Mouse (Mus musculus): ENCODE results near the gene Lgals7. TPM values are rescaled to one million over a fixed set of nuclear protein-coding genes. Genes with fewer than 3 reads are reported as not detected.
A peak's percentile ranks its signal among the peaks of the same experiment; 100 is the strongest.

Gene Lgals7
- polyA plus RNA-seq, 1 experiment from 2014 or later, result 4.8 TPM

- ATAC-seq (ENCODE audit: insufficient number of reproducible peaks, insufficient read depth, low FRiP score, low TSS enrichment, low read depth), result peak; percentile 74
- Histone ChIP-seq H3K27ac (peak overlapping the region; percentile 82), H3K4me3 (replicated peaks) (no peak overlapping the region), H3K9ac (replicated peaks) (0 out of 2 replicates have a peak overlapping the region, but pooled peaks have one; percentile 40), H3K27me3 (no peaks in the 10 kb centered on the region), H3K9me3 (no peaks in the 10 kb centered on the region), H3K4me1 (replicated peaks) (peaks cover 13% of the 10 kb centered on the region), H3K4me2 (no peak overlapping the region), H3K36me3 (peaks cover 100% of the 10 kb centered on the region)
- 89% methylated on average over 13 of the region's 13 CpGs for WGBS
These were observed 37.9 kb downstream of the Lgals7 start for GRCm38 (mm10) chr7:28901311-28902125.

GRCm38 (mm10) chr7:28902180-28902579 lies 38.5 kb downstream of the Lgals7 start:
- no peak overlapping the region for H3K4me2 ChIP-seq
- WGBS, result 89% methylated on average over 6 of the region's 6 CpGs
- H3K4me3 ChIP-seq (replicated peaks), result no peak overlapping the region
- no peak overlapping the region for H3K9ac ChIP-seq (replicated peaks)
- H3K9me3 ChIP-seq, result no peaks in the 10 kb centered on the region
- H3K4me1 ChIP-seq (replicated peaks), result peaks cover 13% of the 10 kb centered on the region
- peaks cover 100% of the 10 kb centered on the region for H3K36me3 ChIP-seq
- H3K27me3 ChIP-seq, result no peaks in the 10 kb centered on the region
- ATAC-seq (ENCODE audit: insufficient number of reproducible peaks, insufficient read depth, low FRiP score, low TSS enrichment, low read depth), result no peak
- peak overlapping the region; percentile 82 for H3K27ac ChIP-seq

- peaks cover 13% of the 10 kb centered on the region for H3K4me1 ChIP-seq (replicated peaks)
- no peaks in the 10 kb centered on the region for H3K27me3 ChIP-seq
- H3K27ac ChIP-seq, result peak overlapping the region; percentile 82
- peaks cover 100% of the 10 kb centered on the region for H3K36me3 ChIP-seq
- 85% methylated on average over 3 of the region's 3 CpGs for WGBS
- ATAC-seq (ENCODE audit: insufficient number of reproducible peaks, insufficient read depth, low FRiP score, low TSS enrichment, low read depth), result no peak
- no peaks in the 10 kb centered on the region for H3K9me3 ChIP-seq
- H3K4me2 ChIP-seq, result no peak overlapping the region
- H3K4me3 ChIP-seq (replicated peaks), result no peak overlapping the region
- 0 out of 2 replicates have a peak overlapping the region, but pooled peaks have one; percentile 23 for H3K9ac ChIP-seq (replicated peaks)
These were observed 39.2 kb downstream of the Lgals7 start for GRCm38 (mm10) chr7:28902809-28903208.

GRCm38 (mm10) chr7:28903778-28904177 lies 40.1 kb downstream of the Lgals7 start:
- WGBS, result 86% methylated on average over 10 of the region's 10 CpGs
- H3K27ac ChIP-seq, result peak overlapping the region; percentile 64

GRCm38 (mm10) chr7:28907195-28907594 lies 43.5 kb downstream of the Lgals7 start:
- 95% methylated on average over 5 of the region's 5 CpGs for WGBS
- Histone ChIP-seq H3K4me3 (replicated peaks) (no peak overlapping the region), H3K27me3 (no peaks in the 10 kb centered on the region), H3K4me1 (replicated peaks) (peaks cover 13% of the 10 kb centered on the region), H3K9me3 (no peaks in the 10 kb centered on the region), H3K4me2 (no peak overlapping the region), H3K36me3 (peaks cover 99% of the 10 kb centered on the region), H3K9ac (replicated peaks) (no peak overlapping the region), H3K27ac (no peak overlapping the region)
- ATAC-seq (ENCODE audit: insufficient number of reproducible peaks, insufficient read depth, low FRiP score, low TSS enrichment, low read depth), result no peak

More at GRCm38 (mm10) chr7:28903778-28904177, 40.1 kb downstream of the Lgals7 start:
- H3K4me1 ChIP-seq (replicated peaks), result peaks cover 13% of the 10 kb centered on the region
- H3K27me3 ChIP-seq, result no peaks in the 10 kb centered on the region
- H3K9ac ChIP-seq (replicated peaks), result no peak overlapping the region
- no peak for ATAC-seq (ENCODE audit: insufficient number of reproducible peaks, insufficient read depth, low FRiP score, low TSS enrichment, low read depth)
- H3K36me3 ChIP-seq, result peaks cover 100% of the 10 kb centered on the region
- H3K9me3 ChIP-seq, result no peaks in the 10 kb centered on the region
- no peak overlapping the region for H3K4me2 ChIP-seq
- H3K4me3 ChIP-seq (replicated peaks), result no peak overlapping the region

- no peak overlapping the region for H3K4me3 ChIP-seq (replicated peaks)
- ATAC-seq (ENCODE audit: insufficient number of reproducible peaks, insufficient read depth, low FRiP score, low TSS enrichment, low read depth), result no peak
- H3K9ac ChIP-seq (replicated peaks), result no peak overlapping the region
- no peaks in the 10 kb centered on the region for H3K9me3 ChIP-seq
- peak overlapping the region; percentile 18 for H3K27ac ChIP-seq
- H3K4me2 ChIP-seq, result no peak overlapping the region
- no peaks in the 10 kb centered on the region for H3K27me3 ChIP-seq
- 78% methylated on average over 4 of the region's 4 CpGs for WGBS
- H3K4me1 ChIP-seq (replicated peaks), result no peaks in the 10 kb centered on the region
- peaks cover 99% of the 10 kb centered on the region for H3K36me3 ChIP-seq
These were observed 48.0 kb downstream of the Lgals7 start for GRCm38 (mm10) chr7:28911632-28912031.

- ATAC-seq (ENCODE audit: insufficient number of reproducible peaks, insufficient read depth, low FRiP score, low TSS enrichment, low read depth), result no peak
- 88% methylated on average over 11 of the region's 11 CpGs for WGBS
- no peak overlapping the region for H3K4me3 ChIP-seq (replicated peaks)
- H3K9ac ChIP-seq (replicated peaks), result 0 out of 2 replicates have a peak overlapping the region, but pooled peaks have one; percentile 8
- no peak overlapping the region for H3K27ac ChIP-seq
- H3K27me3 ChIP-seq, result no peaks in the 10 kb centered on the region
- H3K9me3 ChIP-seq, result no peaks in the 10 kb centered on the region
- peaks cover 99% of the 10 kb centered on the region for H3K36me3 ChIP-seq
- no peak overlapping the region for H3K4me2 ChIP-seq
- H3K4me1 ChIP-seq (replicated peaks), result peaks cover 3% of the 10 kb centered on the region; the same call in 1 of the 2 replicates
These were observed 49.5 kb downstream of the Lgals7 start for GRCm38 (mm10) chr7:28913171-28913570.

Other genes starting within 250 kb of the Lgals7 start
- gene Acp7, start 232.5 kb upstream of the Lgals7 start, polyA plus RNA-seq (2016; fragmentation: Nextera tagmentation; extraction: Ambion mirVana), result not detected in 2 replicates
- 4.9 and 6.4 TPM in 2 replicates for gene Fbxo27, start 171.0 kb upstream of the Lgals7 start, polyA plus RNA-seq (2016; fragmentation: Nextera tagmentation; extraction: Ambion mirVana)
- gene Fbxo17, start 147.0 kb upstream of the Lgals7 start, polyA plus RNA-seq (2016; fragmentation: Nextera tagmentation; extraction: Ambion mirVana), result 24.0 TPM in 2 replicates
- 125 and 131 TPM in 2 replicates for gene Mrps12, start 122.0 kb upstream of the Lgals7 start, polyA plus RNA-seq (2016; fragmentation: Nextera tagmentation; extraction: Ambion mirVana)
- gene Sars2, start 121.9 kb upstream of the Lgals7 start, polyA plus RNA-seq (2016; fragmentation: Nextera tagmentation; extraction: Ambion mirVana), result 32.4 and 33.1 TPM in 2 replicates
- gene Ccer2, start 107.7 kb upstream of the Lgals7 start, polyA plus RNA-seq (2016; fragmentation: Nextera tagmentation; extraction: Ambion mirVana), result 0.24 TPM in 1 of 2 replicates, not detected in the other
- 70.8 and 76.9 TPM in 2 replicates for gene Sirt2, start 97.1 kb upstream of the Lgals7 start, polyA plus RNA-seq (2016; fragmentation: Nextera tagmentation; extraction: Ambion mirVana)
- 37.4 and 40.8 TPM in 2 replicates for gene Nfkbib, start 96.3 kb upstream of the Lgals7 start, polyA plus RNA-seq (2016; fragmentation: Nextera tagmentation; extraction: Ambion mirVana)
- 2.3 and 3.1 TPM in 2 replicates for gene Rinl, start 74.9 kb upstream of the Lgals7 start, polyA plus RNA-seq (2016; fragmentation: Nextera tagmentation; extraction: Ambion mirVana)
- gene Hnrnpl, start 55.3 kb upstream of the Lgals7 start, polyA plus RNA-seq (2016; fragmentation: Nextera tagmentation; extraction: Ambion mirVana), result 347 and 425 TPM in 2 replicates
- 111 and 114 TPM in 2 replicates for gene Ech1, start 38.6 kb upstream of the Lgals7 start, polyA plus RNA-seq (2016; fragmentation: Nextera tagmentation; extraction: Ambion mirVana)
- 4.9 and 6.7 TPM in 2 replicates for gene Lgals4, start 30.0 kb upstream of the Lgals7 start, polyA plus RNA-seq (2016; fragmentation: Nextera tagmentation; extraction: Ambion mirVana)
- 0.26 and 0.29 TPM in 2 replicates for gene Capn12, start 17.6 kb downstream of the Lgals7 start, polyA plus RNA-seq (2016; fragmentation: Nextera tagmentation; extraction: Ambion mirVana)
- 269 and 283 TPM in 2 replicates for gene Actn4, start 98.5 kb downstream of the Lgals7 start, polyA plus RNA-seq (2016; fragmentation: Nextera tagmentation; extraction: Ambion mirVana)
- 438 and 440 TPM in 2 replicates for gene Eif3k, start 118.0 kb downstream of the Lgals7 start, polyA plus RNA-seq (2016; fragmentation: Nextera tagmentation; extraction: Ambion mirVana)
- 10.9 and 11.9 TPM in 2 replicates for gene Map4k1, start 118.2 kb downstream of the Lgals7 start, polyA plus RNA-seq (2016; fragmentation: Nextera tagmentation; extraction: Ambion mirVana)